Mouse (Mus musculus) MEL-GATA-1-ER (cell line): Measurements from ENCODE around the gene AI597479.
A peak's percentile ranks its signal among the peaks of the same experiment; 100 is the strongest.

Source experiments
- DNase-seq: peaks from one replicate; pipeline ENCODE4 v3.0.0-alpha.2; 2012; ENCODE audit warnings: low read depth; ENCODE audit errors: extremely low read depth

Gene AI597479

DNA sequence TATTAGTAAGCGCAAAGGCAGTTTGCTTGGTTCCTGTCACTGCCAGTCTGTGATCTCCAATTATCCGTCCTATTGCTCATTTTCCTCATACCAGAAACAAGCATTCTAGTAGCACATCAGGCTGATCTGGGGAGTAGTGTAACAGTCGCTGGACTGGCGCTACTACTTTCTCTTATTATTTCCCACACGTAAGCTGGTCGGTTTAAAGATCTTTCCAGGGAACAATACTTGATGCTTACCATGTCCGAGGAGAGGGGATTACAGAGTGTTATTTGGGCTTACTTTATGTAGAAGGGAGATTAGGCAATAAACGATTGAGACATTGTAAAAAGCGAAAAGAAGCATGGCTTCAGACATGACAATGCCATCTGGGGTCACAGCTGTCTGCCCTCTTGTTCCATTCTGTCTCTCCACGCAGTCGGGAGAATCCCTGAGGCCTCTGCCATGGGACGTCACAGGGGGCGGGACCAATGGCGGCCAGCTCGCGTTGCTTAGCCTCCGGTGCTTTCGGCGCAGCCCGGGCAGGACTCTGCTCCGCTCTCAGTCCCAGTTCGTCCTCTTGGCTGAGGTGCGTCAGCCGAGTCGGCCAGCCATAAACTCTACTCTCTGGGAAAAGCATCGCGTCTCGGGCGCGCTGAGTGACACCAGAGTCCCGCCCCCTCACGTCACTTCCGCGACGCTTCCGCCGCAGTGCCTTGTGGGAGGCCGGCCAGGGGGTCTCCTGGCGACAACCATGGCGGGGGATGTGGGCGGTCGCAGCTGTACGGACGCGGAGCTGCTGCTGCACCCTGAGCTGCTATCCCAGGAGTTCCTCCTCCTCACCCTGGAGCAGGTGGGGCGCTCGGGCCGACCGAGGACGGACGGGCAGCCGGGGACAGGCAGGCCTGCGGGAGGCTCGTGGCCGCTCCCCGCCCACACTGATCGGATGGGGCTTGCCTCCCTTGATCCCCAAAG is at the start of gene AI597479, which contains the start of gene Tgfbrap1:
Gene AI597479, plus strand, starts transcription at position 680 of the 954 bp plus-strand sequence.
Gene Tgfbrap1, minus strand, starts transcription at position 607 of the 954 bp plus-strand sequence.
- peak; percentile 68 for DNase-seq

DNA sequence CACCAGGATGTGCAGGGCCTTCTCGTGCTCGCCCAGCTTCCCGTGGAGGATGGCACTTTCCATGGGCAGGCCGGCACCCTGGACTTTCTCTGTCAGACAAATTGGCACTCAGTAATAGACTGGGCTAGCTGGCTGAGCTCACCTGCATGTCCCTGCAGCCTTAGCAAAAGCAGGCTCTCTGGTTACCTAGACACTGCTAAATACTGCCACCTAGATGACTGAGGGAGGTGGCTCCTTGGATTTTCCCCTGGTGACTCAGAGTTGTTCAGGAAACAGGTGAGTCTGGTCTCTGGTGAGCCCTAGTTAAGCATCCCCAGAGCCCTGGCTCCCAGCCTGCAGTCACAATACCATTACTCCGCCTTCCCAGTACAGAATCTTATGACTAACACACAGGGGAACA is 46.6 kb upstream of the AI597479 start:
- no peak for DNase-seq

DNA sequence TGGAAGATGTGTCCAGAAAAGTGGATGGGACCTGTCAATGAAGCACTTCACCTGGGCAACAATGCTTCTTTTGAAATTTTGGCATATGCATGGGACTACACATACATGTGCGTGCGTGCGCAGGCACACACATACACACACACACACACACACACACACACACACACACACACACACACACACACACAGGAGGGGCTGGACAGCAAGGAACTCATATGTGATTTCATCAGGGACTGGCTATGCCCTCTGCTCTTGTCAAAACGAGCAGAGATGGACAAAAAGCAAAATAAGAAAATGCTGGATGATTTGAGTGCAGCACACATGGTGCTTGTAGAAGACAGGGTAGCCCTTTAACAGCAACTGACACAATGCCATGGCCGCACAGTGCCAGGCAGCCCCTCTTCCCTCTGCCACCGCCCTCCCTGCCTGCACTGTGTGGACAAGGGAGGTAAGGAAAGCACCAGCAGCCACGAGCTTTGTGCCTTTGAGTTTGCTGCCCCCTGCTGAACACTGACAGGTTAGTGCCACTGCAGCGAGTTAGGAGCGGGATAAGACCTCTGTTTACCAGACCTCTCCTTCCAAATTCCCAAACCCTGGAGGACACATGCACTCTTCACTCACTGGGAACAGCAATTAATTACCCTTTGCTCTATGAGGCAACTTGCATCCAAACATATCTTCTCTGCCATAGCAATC is 32.7 kb upstream of the AI597479 start:
- no peak for DNase-seq

DNA sequence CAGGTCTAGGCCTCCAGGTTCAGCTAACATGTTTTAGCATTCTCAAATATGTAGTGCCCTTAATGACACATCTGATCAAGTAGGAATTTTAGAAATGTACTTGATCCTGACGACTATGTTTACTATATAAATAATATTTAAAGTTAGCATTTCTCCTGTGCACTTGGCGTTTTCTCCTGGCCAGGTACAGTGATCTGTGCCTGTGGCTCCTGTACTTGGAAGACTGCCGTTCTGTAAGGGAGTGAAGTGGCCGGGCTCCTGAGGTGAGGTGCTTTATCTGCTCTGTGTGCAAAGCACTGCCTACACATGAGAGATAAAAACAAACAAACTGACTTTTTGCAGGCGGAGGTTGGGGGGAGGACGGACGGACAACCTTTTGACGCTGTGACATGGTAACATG is 31.9 kb upstream of the AI597479 start:
- no peak for DNase-seq

DNA sequence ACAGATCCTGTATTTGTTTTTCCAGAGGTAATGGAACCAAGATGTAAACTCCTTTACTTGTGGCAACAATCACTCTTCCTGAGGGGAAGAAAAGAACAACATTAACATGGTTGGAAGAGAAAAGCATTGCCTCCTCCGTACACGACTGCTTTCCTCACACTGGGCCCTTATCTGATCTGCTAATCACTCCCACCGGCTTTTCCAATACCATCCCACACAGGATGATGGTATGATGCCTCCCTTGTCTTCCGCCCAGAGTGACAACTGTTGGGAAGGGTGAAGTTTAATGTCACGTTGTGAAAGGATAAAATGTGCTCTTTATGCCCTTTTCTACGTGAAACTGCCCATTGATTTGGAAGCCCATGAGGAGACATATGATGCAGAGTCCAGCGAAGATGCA is 31.0 kb upstream of the AI597479 start:
- no peak for DNase-seq

DNA sequence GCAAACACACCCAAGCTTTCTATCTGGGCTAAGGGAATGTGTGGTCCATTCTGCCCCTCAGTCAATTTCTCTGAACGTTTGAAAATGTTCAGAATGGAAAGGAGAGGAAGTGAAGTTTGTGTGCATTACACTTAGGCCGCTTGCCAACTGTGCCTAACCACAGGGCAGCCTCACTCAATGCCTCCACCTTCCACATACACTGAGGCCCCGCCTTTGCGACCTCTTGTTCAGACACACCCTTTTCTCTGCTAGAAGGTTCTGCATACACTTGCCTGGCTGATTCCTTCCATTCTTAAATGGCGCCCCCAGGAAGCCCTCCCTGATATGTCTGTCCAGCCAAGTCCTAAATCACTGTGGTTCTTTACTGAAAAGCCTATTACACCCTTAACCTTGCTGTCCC is 27.8 kb upstream of the AI597479 start:
- DNase-seq, result peak; percentile 78

DNA sequence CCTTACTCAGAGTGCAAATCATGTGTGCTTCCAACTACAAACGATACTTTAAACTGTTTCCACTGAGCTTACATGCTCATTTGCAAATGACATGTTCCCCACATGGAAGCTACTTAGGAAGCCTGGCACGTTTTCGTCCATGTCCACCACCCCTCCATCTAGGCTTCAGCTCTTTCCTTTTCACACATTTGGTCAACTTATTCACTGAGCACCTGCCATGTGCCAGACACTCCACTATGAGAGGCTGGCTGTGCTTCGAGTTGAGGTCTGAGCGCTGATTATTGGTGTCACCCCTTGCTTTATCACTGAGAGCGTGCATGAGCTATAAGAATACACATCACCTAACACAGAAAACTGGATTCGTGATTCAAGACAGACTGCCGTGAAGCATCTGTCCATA is 26.5 kb upstream of the AI597479 start:
- no peak for DNase-seq

DNA sequence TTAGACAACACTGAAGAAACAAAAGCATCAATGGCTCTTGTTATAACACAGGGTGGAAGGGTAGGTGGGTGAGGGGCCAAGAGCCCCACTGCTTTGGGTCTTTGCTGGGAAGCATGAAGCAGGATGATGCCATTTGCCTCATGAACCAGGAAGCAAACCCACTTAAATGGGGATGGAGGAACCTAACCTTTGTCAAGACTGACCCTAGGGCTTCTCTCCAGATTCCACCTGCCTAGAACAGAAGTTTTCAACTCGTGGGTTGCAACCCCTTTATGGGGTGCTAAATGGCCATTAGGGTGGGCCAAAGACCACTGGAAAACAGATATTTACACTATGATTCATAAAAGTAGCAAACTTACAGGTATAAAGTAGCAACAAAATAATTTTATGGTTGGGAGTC is 25.9 kb upstream of the AI597479 start:
- no peak for DNase-seq

DNA sequence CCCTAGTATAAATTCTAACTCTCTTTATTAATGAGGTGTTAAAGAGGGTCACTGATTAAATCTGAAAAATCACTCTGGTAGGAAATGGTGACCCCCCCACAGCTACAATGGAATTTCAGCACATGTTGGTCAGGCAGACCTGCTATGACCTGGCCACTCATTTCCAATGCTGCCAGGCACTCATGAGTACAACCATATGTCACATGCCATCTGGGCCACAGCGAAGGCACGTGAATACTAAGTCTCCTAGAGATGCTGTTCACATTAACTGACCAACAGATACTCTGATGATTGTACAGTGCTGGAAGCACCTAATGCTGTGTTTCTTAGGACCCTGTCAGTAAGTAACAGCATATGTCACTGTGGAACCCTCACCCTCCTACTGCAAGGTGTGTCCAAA is 23.7 kb upstream of the AI597479 start:
- no peak for DNase-seq

DNA sequence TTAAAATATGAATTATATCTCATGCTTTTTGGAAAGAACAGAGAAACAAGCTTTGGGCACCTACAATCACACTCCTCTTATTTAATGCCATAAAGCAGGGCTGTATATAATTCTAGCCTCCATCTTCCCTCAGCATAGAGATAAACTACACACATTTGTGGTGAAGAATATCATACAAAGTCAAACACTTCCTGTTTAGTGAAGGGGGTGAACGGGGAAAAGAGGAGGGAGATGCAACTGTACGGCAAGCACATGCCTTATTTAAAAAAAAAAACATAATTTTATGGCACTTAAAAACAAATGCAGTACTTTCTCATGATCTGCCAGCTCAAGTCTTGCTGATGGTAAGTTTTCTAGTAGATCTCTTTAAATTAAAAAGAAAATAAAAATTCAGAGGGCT is 20.4 kb upstream of the AI597479 start:
- DNase-seq, result no peak

DNA sequence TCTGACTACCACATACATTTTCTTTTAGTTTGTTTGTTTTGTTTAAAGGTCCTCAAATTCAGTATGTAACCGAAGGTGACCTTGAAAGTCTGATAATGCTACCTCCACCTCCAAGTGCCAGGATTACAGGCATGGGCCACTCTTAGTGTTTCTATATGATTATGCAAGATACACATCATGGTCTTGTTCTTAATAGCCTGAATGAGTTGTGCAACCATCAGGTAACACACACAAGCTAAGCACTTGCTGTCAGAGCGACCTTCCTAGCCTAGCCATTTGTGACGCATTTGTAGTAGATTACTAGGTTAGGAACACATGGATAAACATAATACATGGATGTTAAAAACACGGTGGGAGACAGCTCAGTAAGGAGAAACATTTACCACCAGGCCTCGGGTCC is 15.6 kb upstream of the AI597479 start:
- DNase-seq, result no peak

DNA sequence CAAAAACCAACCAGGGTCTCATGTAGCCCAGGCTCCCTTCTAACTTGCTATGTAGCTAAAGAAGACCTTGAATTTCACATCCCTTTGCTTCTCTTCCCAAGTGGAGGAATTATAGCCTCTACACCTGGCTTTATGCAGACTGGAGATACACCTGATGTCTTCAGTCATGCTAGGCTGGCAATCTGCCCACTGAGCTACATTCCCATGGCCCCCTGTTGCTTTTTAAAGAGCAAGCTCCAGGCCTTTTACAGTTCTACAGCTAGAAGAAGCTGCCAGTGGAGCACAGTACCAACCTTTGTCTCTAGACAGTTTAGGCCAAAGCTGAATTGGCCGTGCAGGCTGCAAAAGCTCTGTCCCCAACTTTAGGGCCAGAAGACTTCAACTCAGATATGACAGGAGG is 8.1 kb upstream of the AI597479 start:
- no peak for DNase-seq

DNA sequence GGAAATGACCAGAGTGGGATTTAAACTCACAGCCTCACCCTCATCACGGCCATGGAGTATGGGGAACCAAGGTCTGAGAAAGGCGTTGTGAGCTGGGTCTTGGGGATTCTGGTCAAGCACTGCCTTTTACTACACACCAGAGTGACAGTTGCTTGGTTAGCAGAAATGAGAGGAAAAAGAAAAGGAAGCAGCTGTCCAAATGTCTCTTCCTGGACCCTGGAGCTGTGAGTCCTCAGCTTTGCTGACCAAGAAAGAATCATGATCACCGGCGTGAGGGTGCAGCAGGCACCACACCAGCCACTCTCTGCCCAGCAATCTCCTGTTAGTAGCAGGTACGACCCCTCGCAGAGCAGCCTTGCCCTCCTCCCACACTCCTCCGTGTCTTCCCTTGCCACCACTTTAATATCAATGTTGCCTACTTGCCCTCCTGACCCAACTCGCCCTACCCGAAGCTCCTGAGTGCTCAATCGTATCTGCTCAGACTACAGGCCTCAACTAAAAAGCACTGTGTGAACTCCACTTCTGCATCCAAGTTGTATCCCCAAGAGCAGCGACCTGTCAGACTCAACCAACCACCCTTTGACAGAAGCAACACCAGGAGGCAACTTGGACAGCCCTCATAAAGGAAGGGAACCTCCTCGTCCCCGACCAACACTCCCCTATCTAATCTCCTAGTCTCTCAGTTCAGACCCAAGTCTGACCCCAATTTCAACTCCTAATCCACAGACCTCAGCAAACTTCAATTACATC is 7.0 kb upstream of the AI597479 start:
- no peak for DNase-seq

DNA sequence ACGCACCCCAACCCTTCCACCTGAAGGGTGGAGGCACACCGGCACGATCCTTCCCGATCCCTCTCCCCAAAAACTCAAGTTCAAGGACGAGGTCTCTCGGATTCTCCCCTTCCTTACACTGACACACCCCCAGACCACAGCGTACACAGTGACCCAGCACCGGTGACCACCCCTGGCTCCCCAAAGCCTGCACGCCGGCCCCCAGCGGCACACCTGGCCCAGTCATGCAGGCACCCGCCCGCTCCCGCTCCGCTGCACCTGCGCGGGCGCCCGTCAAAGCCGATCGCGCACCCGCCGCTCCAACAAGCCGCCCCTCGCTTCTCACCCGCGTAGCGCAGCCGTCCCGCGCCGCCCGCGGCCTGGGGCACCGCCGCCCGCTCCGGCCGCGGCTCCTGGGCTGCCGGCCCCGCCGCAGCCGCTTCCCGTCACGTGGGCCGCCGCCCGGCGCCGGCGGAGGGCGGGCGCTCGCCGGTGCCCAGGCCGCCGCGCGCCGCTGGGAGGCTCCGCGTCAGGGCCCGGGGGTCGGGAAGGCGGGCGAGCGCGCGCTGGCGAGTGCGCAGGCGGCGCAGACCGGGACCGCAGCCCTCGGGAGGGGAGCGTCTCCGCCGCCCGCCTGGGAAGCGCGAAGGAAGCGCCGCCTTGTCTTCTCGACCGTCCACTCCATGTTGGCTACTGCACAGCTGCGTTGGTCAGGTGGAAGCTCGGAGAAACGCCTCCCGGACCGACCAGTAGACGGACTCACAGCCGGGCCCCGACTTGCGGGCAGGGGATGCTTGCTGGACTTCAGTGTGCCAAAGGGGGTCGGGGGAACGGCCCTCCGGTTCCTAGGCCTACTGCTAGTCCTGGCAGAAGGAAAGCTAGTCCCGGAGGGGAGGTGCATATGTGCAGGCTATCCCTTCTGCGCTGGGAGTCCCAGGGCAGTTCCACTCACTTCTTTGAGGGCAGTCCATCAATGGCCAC is 6.2 kb upstream of the AI597479 start:
- no peak for DNase-seq

DNA sequence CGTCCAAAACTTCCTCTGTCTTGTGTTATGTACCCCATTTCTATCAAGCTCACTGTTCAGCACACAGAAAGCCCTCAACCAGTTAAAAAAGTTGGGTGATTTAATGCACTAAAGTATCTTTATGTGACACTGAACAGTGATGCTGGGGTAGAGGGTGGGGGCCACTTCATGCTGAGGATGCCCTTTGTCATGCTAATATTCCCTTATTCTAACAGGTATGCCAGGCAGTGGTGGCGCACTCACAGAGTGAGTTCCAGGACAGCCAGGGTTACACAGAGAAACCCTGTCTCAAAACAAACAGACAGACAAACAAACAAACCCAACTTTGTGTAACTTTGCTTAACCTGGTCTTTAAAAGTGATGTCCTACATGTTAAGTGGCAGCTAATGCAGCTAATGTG is 4.3 kb upstream of the AI597479 start:
- DNase-seq, result no peak

DNA sequence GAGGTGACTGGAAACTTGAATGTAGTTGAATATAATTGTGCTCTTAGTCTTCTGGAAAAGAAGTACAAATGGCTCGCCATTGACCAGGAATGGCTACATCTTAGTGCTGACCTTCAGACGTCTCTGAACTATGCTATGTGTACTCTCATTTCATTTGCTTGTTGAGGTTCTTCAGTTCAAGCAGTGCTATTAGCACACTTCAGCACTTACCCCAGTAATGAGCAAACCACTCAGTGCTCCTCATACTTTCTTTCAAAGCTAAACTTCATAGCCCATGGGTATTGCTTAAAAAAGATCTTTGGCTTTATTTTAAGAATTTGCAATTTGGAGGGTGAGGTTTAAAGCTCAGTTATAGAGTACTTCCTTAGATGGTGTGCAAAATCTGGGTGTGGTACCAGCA is 10.2 kb downstream of the AI597479 start:
- DNase-seq, result no peak

DNA sequence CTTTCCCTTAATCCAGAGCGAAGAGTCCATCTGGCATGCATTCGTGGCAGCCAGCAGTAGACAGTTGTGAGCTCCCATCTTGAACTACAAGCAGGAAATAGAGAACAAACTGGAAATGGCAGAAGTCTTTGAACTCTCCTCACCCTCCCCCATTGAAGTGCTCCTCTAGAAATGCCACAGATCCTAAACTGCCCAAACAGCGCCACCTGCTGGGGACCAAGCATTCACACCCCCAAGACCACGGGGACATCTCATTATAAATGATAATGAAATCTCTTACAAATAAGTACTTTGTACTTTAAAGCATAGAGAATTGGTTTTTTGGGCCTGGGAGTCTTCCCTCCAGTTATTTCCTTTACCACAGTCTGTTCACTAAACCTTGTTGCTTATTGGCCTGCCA is 12.0 kb downstream of the AI597479 start:
- peak; percentile 59 for DNase-seq

DNA sequence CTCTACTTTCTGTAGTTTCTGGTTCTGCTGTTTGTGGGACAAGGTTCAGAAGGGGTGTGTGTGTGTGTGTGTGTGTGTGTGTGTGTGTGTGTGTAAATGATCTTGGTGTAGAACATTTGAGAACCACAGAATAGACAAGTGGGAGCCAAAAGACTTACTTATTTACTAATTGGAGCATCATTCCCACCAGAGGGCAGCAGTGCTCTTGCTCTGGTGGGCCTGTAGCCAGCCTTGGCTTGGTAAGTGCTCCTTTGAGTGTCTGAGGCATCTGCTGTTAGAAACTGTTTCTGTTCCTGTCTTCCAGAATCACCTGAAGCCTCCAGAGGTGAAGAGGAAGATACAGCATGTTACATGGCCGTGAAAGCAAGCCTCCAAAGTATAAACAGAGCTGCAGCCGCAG is 14.4 kb downstream of the AI597479 start:
- no peak for DNase-seq

DNA sequence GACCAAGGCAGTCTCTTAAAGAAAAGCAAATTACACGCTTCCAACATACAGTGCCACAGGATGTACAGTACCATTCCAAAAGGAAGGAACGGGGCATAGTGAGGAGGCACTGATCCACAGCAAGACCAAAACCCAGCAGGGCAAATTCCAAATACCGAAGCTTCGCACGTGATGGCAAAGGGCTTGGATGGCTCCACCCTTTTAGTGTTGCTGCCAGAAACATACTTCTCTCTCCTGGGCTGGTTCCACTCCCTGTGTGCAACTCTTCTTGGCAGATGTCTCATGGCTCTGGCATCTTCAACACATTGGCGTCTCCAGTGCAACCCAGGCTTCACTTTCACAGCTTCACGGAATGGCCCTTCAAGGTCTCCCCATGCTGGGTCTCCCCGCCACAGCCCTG is 18.9 kb downstream of the AI597479 start:
- no peak for DNase-seq

DNA sequence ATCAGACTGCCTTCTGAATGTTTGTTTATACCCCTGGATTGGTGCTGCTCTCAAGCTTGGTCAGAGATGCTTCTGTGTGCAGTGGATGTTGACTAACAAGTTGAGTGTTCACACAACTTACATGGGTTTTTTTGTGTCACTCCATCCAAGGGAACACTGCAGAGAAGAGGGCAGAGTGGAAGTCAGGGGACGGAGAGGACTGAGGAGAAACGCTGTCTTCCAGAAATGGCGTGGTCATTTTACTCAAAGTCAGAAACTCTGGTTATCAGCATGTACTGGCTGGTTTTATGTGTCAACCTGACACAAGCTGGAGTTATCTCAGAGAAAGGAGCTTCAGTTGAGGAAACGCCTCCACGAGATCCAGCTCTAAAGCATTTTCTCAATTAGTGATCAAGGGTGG is 22.4 kb downstream of the AI597479 start:
- no peak for DNase-seq

DNA sequence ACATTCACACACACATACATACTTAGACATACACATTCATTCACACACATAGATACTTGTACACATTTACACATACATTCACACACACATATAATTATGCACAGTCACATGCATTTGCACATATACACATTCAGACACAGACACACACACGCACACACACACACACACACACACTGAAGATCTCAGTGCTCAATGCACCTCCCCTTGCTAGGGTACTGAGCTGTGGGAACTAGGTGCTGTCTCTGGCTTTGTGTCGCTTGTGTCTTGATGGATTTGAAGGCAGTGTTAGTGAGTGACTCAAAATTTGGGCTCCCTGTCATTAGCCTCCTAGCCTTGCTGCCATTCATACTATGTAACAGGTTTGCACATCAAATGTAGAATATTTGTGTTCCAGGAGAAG is 24.1 kb downstream of the AI597479 start:
- no peak for DNase-seq
